Mouse (Mus musculus) liver, postnatal 0 days (tissue): Measurements from ENCODE around the gene Itgax. TPM values are rescaled to one million over a fixed set of nuclear protein-coding genes. Genes with fewer than 3 reads are reported as not detected.
A peak's percentile ranks its signal among the peaks of the same experiment; 100 is the strongest.

Experiments used
- ATAC-seq: fragments of 200-750 bp; cut with Nextera tagmentation; 2 replicates; pipeline ENCODE4 v1.8.0; 2017; ENCODE audit warnings: mild to moderate bottlenecking, moderate library complexity
- DNase-seq: peaks from one replicate; pipeline ENCODE4 v3.0.0-alpha.2; 2016
- H3K27ac ChIP-seq: fragments of 300-500 bp; sonication (generic); 2 replicates; pipeline ENCODE4 v1.5.1; 2014; ENCODE audit warnings: antibody characterized with exemption, moderate library complexity, mild to moderate bottlenecking, low read depth
- H3K27me3 ChIP-seq: fragments of 300-500 bp; sonication (generic); 2 replicates; pipeline ENCODE4 v1.6.1; 2014; ENCODE audit warnings: low read length, control low read depth, mixed read lengths; ENCODE audit not compliant: insufficient read depth
- H3K36me3 ChIP-seq: fragments of 300-500 bp; sonication (generic); replicated peaks from 2 replicates; pipeline ENCODE4 v1.6.1; 2014; ENCODE audit warnings: mild to moderate bottlenecking, control low read depth, low read length, moderate library complexity, mixed read lengths; ENCODE audit not compliant: insufficient read depth
- H3K4me1 ChIP-seq: fragments of 300-500 bp; sonication (generic); 2 replicates; pipeline ENCODE4 v1.6.1; 2014; ENCODE audit warnings: antibody characterized with exemption, mild to moderate bottlenecking, control low read depth; ENCODE audit not compliant: insufficient read depth
- H3K4me2 ChIP-seq: fragments of 300-500 bp; sonication (generic); 2 replicates; pipeline ENCODE4 v1.6.1; 2014; ENCODE audit warnings: low read depth, mild to moderate bottlenecking, low read length, moderate library complexity, mixed read lengths
- H3K4me3 ChIP-seq: fragments of 300-500 bp; sonication (generic); 2 replicates; pipeline ENCODE4 v1.5.1; 2014; ENCODE audit warnings: low read depth, low read length
- H3K9ac ChIP-seq: fragments of 300-500 bp; sonication (generic); replicated peaks from 2 replicates; pipeline ENCODE4 v1.6.1; 2014; ENCODE audit warnings: mild to moderate bottlenecking, moderate library complexity
- H3K9me3 ChIP-seq: fragments of 300-500 bp; sonication (generic); 2 replicates; pipeline ENCODE4 v1.6.1; 2016; ENCODE audit warnings: mild to moderate bottlenecking, control low read depth, low read length, mixed read lengths
- CTCF ChIP-seq: sonication (generic); IDR thresholded peaks from 2 replicates; pipeline ENCODE4 v1.5.1; 2016; ENCODE audit warnings: antibody characterized with exemption, low read depth
- EP300 ChIP-seq: IDR thresholded peaks from 2 replicates; pipeline ENCODE4 v1.6.1; 2016; ENCODE audit warnings: antibody characterized with exemption, low read depth, mild to moderate bottlenecking
- WGBS: fragments of 180-500 bp; shearing (Covaris S2); extraction: QIAGEN DNeasy Blood & Tissue Kit; methylation state at CpG from one replicate; pipeline ENCODE4 v1.1.7; 2014; ENCODE audit not compliant: insufficient replicate concordance; 5-methylcytosine and 5-hydroxymethylcytosine counted together
- polyA plus RNA-seq: library from polyadenylated mRNA; unstranded; fragments of >200 nt; fragmentation: Nextera tagmentation; extraction: Ambion mirVana; gene quantifications from 2 replicates; pipeline ENCODE4 v1.2.1, GENCODE M21; 2015

The Itgax gene
- polyA plus RNA-seq, 1 experiment from 2014 or later: 0.34 TPM

- DNase-seq (peak; percentile 4), ATAC-seq (no peak)
- no peak overlapping the region for H3K4me3 ChIP-seq
- H3K9ac ChIP-seq: no peak overlapping the region
- H3K27me3 ChIP-seq: no peaks in the 10 kb centered on the region
- no peak overlapping the region for H3K4me2 ChIP-seq
- no peak overlapping the region for H3K27ac ChIP-seq
- no peak for TF ChIP-seq CTCF
- TF ChIP-seq EP300: no peak
- H3K9me3 ChIP-seq: no peaks in the 10 kb centered on the region
- no peaks in the 10 kb centered on the region for H3K36me3 ChIP-seq
- 78% methylated on average over 6 of the region's 6 CpGs for WGBS
- H3K4me1 ChIP-seq: no peaks in the 10 kb centered on the region
Observed at GRCm38 (mm10) chr7:128119726-128120490, 9.4 kb upstream of the Itgax start.

- Histone ChIP-seq H3K9ac (no peak overlapping the region), H3K4me3 (no peak overlapping the region), H3K36me3 (no peaks in the 10 kb centered on the region), H3K4me2 (no peak overlapping the region), H3K4me1 (peaks cover 12% of the 10 kb centered on the region), H3K9me3 (no peaks in the 10 kb centered on the region), H3K27me3 (no peaks in the 10 kb centered on the region), H3K27ac (no peak overlapping the region)
- no peak for DNase-seq
- 35% methylated on average over 5 of the region's 5 CpGs for WGBS
- no peak for ATAC-seq
- TF ChIP-seq EP300 (no peak), CTCF (no peak)
Observed at GRCm38 (mm10) chr7:128132148-128132547, 2.8 kb downstream of the Itgax start.

DNA sequence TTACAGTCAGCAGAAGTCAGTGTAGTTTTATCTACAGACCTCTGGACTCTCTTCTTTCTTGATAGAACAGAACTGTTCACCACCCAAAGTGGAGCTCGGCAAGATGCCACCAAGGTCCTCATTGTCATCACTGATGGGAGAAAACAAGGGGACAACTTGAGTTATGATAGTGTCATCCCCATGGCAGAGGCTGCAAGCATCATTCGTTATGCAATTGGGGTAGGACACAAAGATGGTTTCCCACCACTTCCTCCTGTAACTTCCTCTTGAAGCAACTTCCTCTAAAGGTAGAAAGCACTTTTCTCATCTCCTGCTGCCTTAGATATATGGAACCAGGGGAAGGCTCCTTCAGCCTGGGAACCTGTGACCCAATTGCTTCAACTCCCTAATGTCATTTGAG is 4.2 kb downstream of the Itgax start:
- TF ChIP-seq EP300: no peak
- no peak for TF ChIP-seq CTCF
- WGBS: 35% methylated on average over 2 of the region's 2 CpGs
- H3K4me2 ChIP-seq: no peak overlapping the region
- peak overlapping the region; percentile 48; the same call in 1 of the 2 replicates for H3K27ac ChIP-seq
- no peak overlapping the region for H3K9ac ChIP-seq
- no peaks in the 10 kb centered on the region for H3K36me3 ChIP-seq
- no peaks in the 10 kb centered on the region for H3K9me3 ChIP-seq
- ATAC-seq (peak; percentile 29; the same call in 1 of the 2 replicates), DNase-seq (peak; percentile 21)
- no peaks in the 10 kb centered on the region for H3K27me3 ChIP-seq
- no peak overlapping the region for H3K4me3 ChIP-seq
- H3K4me1 ChIP-seq: peaks cover 12% of the 10 kb centered on the region

GRCm38 (mm10) chr7:128136927-128137326 is 7.6 kb downstream of the Itgax start:
- ATAC-seq: no peak
- H3K27ac ChIP-seq: no peak overlapping the region
- no peaks in the 10 kb centered on the region for H3K9me3 ChIP-seq
- peaks cover 12% of the 10 kb centered on the region for H3K4me1 ChIP-seq
- no peak overlapping the region for H3K4me3 ChIP-seq
- no peak overlapping the region for H3K4me2 ChIP-seq
- 56% methylated on average over 4 of the region's 4 CpGs for WGBS
- no peak for TF ChIP-seq CTCF
- no peak for TF ChIP-seq EP300
- DNase-seq: no peak
- no peaks in the 10 kb centered on the region for H3K27me3 ChIP-seq
- no peaks in the 10 kb centered on the region for H3K36me3 ChIP-seq
- H3K9ac ChIP-seq: no peak overlapping the region

DNA sequence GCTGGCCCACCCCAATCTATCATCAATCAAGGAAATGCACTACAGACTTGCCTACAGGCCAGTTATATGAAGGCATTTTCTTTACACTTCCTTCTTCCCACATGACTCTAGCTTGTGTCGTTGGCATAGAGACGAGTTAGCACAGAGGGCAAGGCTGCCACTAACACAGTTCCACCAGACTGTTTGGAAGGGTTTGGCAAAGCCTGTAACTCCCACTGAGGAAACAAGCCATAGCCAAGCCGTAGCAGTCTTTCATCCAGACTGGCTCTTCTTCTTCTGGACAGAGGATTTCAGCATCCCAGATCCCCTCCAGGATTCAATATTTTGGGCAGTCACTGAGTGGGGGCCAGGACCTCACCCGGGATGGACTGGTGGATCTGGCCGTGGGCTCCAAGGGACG is 10.3 kb downstream of the Itgax start:
- no peaks in the 10 kb centered on the region for H3K9me3 ChIP-seq
- no peak overlapping the region for H3K4me3 ChIP-seq
- no peaks in the 10 kb centered on the region for H3K4me1 ChIP-seq
- TF ChIP-seq CTCF (no peak), EP300 (no peak)
- H3K27ac ChIP-seq: no peak overlapping the region
- no peak overlapping the region for H3K9ac ChIP-seq
- ATAC-seq (no peak), DNase-seq (no peak)
- no peaks in the 10 kb centered on the region for H3K36me3 ChIP-seq
- no peaks in the 10 kb centered on the region for H3K27me3 ChIP-seq
- 80% methylated on average over 6 of the region's 6 CpGs for WGBS
- H3K4me2 ChIP-seq: no peak overlapping the region

- Histone ChIP-seq H3K27me3 (no peaks in the 10 kb centered on the region), H3K4me2 (no peak overlapping the region), H3K4me3 (no peak overlapping the region), H3K9me3 (no peaks in the 10 kb centered on the region), H3K4me1 (no peaks in the 10 kb centered on the region), H3K9ac (no peak overlapping the region), H3K27ac (no peak overlapping the region), H3K36me3 (no peaks in the 10 kb centered on the region)
- WGBS: 88% methylated on average over 8 of the region's 8 CpGs
- ATAC-seq (no peak), DNase-seq (no peak)
- TF ChIP-seq EP300 (no peak), CTCF (no peak)
Observed at GRCm38 (mm10) chr7:128150970-128151369, 21.6 kb downstream of the Itgax start.
